Mouse (Mus musculus) right cerebral cortex, postnatal 25 days (tissue): ENCODE measurements around the gene Cfdp1.

Source experiments
- DNase-seq: peaks from one replicate; pipeline ENCODE4 v3.0.0; 2022

The Cfdp1 gene

DNA sequence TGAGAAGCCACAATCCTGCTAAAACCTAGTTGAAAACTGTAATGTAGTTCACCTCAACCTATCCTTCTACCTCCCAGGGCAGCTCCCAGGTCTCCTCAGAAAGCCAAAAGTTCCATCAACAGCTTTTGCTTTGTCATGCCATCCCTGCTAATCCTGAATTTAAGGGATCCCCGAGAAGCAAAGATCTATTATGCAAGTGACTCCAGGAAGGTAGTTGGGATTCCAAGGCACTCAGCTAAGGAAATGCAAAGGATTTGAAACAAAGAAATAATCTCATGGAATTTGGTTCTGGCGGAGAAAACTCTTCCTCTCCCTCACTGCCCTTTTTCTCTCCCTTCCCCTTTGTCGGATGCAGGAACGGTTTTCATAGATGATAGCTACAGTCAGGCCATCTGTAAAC, 64.9 kb downstream of the Cfdp1 start:
- no peak for DNase-seq

DNA sequence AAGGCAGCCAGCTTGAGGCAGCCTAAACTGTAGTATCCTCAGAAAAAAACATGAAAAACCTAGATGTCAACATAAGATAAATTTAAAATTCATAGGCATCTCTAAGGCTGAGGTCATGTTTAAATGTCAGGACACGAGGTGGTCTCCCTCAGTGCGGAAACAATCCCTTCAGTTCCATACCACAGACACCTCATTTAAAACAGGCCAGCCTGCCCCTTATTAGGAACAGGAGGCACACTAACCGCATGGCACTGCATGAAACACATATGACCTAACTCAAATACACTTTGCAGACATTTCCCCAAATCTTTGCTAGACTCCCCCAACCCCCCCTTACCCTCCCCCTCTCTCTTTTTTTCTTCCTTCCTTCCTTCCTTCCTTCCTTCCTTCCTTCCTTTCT, 65.6 kb downstream of the Cfdp1 start:
- DNase-seq: no peak

DNA sequence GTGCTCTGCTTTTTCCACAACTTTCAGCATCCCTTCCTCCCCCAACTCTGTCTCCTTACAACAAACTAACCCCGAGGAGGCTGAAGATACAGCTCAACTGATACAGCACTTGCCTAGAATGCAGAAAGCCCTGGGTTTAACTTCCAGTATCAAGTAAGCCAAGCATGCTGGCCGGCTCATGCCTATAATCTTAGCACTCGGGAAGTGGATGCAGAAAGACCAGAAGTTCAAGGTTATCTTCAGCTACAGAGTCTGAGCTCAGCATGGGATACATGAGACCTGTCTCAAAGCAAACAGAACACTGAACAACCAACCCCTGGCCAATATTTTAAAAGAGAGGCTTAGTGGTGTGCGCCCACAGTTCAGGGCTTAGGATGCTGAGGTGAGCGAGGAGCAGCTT, 66.0 kb downstream of the Cfdp1 start:
- DNase-seq: no peak

DNA sequence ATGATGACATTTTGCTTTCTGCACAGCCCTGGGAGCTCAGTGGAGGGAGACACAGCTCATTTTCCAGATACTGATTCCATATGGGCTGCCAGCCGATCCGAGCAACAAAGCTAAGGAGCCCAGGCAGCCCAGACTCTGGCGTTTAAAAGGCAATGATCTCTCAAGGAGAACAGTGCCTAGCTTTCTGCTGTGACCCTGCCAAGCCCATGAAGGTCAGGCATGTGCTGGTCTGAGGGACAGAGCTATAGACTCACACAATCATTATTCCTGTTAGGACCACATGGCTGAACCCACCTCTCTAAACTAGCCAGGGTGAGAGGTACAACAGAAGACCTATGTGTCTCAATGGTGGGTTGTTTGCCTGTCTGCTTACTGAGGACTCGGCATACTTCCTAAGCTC, 66.4 kb downstream of the Cfdp1 start:
- DNase-seq: no peak

DNA sequence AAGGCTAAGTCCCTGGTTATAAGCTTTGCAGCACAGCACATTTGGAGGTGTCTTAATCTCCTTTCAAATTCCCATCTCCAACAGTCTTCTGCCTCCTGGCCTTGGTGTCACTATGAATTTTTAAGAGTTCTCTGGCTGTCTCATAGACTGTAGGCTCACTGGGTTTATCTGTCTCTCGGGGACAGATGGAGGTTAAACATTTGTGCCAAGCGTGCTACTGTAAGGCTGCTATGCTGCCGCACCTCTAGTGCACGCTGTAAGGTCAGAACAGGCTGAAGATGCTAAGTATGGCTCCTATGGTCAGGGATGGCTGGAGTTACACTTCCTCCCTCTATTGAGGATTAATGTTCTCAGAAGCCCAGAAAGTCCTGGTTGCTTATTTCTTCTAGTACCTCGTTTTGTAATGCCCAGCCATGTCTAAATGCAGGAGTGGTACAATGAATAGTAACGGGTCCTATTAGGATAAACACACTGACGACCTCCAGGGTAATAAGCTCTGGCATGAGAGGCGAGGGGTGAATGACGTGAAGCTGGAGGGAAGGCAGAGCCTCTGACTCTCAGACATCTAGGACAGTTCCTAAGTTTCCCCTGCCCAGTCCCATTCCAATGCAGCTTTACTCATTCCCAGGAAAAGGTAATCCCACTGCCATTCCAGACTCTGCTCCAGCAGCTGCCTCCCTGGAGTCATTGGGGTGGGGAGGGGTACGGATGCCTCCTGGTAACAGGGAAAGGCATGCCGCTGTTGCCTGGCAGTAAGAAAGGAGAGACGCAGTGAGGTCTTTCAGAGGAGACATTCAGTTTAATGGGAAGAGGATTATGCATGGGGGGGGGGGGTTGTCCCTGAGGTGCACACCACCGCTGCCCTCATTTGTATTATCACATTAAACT, 67.1 kb downstream of the Cfdp1 start:
- DNase-seq: no peak

DNA sequence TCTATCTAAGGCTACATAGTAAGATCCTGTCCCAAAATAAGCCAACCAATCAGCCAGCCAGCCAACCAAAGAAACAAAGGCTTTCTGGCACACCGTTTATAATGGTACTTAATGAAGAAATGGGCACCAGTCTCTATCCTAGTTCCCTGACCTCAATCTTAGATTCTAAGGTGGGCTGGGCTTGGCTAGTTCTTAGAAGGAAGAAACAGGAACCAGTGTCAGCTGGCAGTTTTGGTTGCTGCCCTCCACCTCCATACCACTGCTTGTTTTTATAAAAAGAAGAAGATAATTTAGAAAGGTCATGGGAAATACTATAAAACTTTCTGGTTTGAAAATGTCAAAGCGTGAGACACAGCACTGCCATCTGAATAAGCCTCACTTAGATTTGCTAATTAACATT, 68.0 kb downstream of the Cfdp1 start:
- DNase-seq: no peak

DNA sequence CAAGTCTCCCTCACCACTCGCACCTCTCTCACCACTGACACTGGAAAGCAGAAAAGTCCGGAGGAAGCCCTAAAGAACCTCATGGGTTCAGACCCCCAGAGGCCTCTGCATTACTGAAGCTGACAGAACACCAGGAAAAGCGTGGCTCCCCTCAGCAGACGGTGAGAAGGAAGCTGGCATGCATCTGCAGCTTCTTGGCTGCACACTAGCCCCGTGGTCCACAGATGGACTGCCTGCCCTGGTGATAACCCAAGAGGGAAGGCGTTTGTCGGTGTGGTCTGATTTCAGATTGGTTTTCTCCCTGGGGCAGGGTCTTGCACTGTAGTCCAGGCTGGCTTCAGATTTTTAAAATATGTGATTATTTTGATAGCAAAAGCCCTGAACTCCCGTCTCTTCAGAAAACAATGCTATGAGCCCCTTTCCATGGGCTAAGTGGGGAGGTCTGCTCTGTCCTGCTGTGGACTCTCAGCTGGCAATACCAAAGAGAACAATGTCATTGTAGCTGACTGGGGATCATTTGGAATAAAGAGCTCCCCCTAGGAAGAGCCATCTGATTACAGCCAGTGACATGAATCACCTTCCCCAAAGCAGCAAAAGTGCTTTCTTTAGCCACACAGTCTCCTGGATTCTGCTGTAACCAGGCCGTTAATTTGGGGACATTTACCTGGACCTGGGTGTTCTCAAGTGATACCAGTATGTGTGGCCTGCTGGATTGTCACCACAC, 71.3 kb downstream of the Cfdp1 start:
- DNase-seq: no peak

DNA sequence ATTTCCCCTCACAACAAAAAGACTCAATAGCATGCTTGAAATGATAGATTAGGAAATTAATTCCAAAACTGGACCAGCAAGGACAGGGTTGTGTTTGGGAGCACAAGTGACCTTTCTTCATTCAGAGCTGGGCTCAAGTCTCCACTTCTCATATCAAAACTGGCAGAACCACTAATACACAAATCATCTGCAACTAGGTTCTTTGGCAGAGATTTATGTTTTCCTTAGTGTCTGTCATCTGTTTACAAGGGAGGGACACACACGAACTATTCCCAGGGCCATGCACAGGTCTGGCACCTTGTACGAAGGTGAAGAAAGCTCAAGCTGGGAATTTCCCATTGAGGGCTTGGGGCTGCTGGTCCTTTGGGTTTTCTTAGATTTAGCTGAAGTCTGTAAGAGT, 71.9 kb downstream of the Cfdp1 start:
- DNase-seq: no peak

DNA sequence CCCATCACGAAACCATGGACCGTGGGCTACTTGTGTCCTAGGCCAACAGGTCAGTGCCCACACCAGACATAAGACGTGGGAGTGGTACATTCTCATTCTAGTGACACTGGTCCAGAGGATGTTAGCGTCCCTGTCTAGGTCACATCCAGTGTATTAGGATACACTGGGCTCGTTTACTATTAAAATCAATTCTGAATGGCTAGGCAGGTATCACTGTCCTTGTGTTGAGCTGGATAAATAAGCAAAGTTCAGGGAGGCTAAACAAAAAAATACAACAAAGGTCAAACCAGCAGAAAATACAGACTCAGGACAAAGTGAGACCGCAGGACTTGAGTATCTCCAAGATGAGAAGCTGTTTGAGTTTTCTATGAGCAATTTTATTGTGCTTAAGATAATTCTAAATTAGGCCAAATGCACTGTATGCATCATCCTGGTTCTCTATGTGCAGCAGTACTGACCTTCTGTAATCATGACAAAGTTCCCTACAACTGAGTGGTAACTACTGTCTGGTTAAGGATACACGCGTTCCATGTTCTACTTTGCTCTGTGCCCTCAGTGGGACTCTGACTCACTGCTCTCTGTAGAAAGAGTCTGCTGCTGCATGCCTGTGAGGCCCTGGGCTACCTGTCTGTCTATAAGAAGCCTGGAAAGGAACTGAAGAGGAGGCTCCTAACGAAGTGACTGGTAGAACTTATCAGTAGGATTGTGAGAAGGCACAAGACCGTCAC, 73.2 kb downstream of the Cfdp1 start:
- no peak for DNase-seq

DNA sequence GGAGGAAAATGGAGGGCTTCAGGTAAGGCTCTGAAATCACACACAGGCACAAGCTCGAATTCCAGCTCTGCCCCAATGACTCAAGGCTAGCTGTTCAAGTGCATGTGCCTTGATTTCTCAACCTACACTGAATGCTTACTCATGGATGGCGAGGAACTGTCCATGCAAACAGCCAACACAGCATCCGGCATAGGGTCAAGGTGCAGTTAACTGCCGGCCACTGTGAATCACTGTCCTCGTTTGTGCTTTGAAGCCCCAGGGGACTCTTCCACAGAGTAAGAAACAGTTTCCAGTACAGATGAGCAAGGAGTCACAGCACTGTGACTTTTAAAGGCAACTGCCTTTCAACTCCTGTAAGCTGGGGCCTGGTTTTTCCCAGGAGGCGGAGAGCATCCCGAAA, 74.4 kb downstream of the Cfdp1 start:
- DNase-seq: no peak

DNA sequence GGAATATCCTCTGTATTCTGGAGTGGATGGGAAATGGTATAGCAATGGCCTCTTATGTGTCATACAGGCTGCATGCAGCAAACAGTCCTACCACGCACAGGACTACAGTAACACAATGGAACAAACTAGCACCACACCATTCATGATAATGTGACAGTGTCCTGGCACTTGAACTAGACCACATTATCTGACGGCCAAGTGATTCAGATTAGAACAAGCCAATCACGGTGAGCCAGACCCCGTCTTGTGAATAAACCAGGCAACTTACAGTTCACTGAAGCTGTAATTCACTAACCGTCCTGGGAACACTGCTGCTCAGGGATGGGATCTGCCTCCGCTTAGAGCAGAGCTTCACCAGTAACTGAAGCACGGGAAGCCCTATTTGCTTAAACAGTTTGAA, 75.3 kb downstream of the Cfdp1 start:
- no peak for DNase-seq

DNA sequence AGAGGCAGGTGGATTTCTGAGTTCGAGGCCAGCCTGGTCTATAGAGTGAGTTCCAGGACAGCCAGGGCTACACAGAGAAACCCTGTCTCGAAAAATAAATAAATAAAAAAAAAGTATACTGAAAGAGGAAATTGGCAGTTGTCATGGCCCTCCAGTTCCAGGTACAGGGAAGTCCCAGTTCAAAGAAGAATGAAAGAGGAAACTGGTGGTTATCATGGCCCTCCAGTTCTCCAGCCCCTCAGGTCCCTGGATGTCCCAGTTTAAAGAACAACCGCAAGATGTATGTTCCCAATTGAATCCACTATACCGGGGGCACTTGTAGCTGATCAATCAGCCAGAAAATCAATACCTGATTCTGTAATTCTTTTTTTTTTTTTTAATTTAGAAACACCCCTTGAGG, 77.6 kb downstream of the Cfdp1 start:
- DNase-seq: no peak

DNA sequence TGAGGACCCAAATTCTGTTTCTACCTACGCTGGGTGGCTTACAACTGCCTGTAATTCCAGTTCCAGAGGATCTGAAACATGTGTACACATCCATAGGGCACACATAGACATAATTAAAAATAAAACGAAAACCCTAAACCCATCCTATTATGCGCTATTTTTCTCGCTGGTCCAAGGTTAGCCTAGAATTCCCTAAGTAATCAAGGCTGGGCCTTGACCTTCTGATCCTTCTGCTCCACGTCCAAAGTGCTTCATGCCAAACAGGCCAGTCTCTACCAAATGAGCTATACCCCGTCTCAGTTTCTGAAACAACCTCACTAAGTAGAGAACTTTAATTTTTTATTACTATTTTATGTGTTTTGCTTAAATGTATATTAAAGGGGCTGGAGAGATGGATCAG, 78.3 kb downstream of the Cfdp1 start:
- DNase-seq: no peak

DNA sequence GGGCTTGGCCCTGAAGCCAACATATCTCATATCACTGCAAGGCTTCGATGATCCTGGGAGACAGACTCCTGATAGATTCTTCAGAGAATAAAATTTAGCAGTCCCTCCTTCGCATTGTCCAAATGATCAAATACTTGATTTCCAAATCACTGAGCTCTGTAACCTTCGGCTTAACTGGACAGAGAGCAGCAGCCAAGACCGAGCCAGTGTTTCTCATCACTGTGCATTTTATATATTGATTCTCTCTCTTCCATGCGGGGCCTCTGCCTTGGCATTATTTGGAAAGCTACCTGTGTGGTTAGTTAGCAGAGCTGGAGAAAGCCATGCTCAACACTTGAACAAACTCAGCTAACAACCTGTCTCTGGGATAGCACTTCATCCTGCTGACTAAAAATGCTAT, 80.6 kb downstream of the Cfdp1 start:
- no peak for DNase-seq

DNA sequence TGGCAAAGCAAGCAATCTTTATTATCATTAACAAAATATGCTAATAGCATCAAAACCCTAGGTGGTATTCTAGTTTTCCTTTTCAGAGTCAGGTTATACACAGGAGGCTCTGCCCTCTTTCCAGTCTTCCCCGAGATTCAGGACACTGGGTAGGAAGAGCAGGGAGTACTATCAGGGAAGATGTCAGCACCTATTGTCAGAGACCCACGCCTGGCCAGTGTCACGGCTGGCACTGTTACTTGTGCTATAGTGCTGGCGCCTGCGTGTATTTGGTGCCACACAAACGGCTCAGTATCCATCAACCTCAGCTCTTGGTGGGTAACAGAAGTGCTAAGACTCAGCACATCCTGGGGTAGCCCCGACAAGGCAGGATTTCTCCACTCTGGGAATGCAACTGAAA, 81.0 kb downstream of the Cfdp1 start:
- DNase-seq: no peak

DNA sequence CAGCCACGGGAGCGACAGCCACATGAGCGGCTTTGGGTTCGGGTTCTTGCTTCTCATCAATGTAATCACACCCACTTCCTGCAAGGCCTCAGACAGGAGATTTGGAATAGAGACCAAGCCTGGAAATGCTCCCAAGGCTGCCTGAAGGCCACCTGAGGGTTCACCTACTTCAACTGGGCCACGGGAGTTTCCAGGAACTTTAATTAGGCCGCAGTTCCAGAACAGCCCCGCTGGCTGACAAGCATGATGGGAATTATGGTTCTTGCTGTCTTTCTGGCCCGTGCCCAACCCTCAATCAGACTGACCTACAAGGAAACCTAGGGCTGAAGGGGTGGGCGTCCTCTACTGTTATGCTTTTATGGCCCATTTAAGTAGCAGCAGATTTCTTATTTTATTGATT, 82.0 kb downstream of the Cfdp1 start:
- no peak for DNase-seq

DNA sequence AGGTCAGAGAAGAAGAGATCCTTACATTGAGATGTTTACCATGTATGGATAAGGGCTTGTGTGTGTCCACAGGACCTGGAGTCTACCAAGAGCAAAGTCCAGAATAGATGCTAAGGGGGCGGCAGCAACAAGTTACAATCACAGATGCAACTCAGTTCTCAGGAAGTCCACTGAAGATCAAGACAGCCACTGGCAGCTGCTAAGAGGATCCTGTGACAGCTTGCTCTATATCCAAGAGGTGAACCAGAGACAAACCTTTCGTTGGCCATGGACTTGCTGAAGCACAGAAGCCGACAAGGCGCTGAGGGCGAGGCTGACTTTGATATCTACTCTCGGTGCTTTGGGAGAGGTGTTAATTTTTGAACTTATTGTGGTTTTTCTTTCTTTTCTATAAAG, 82.5 kb downstream of the Cfdp1 start:
- no peak for DNase-seq

DNA sequence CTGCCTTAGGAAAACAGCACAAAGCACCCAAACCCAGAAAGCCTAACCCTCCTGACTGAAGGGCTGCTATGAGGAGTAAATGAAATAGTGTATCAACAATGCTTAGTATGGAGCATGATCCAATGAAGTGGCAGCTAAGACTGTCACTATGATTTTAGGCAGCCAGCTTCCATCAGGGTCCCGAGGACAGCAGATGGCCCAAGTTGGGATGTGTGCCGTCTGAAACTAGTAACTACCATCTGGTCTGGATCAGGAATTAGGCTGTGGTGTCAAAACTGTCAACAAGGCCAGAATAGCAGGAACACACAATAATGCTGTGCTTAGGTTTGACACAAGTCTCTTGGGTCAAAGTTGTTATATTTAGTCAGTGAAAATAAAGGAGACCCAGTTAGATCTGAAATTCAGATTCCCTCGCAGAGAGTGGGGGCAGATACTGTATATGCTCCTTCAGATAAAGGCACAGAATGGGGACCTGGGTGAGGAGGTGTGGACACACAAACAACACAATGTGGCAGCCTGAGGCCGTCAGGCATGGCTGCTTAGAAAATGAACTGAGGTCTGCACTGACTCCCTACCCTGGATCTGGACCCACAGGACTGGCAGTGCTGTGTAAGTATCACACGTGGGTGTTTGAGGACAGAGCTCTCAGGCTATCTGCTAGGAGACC, 83.0 kb downstream of the Cfdp1 start:
- no peak for DNase-seq

DNA sequence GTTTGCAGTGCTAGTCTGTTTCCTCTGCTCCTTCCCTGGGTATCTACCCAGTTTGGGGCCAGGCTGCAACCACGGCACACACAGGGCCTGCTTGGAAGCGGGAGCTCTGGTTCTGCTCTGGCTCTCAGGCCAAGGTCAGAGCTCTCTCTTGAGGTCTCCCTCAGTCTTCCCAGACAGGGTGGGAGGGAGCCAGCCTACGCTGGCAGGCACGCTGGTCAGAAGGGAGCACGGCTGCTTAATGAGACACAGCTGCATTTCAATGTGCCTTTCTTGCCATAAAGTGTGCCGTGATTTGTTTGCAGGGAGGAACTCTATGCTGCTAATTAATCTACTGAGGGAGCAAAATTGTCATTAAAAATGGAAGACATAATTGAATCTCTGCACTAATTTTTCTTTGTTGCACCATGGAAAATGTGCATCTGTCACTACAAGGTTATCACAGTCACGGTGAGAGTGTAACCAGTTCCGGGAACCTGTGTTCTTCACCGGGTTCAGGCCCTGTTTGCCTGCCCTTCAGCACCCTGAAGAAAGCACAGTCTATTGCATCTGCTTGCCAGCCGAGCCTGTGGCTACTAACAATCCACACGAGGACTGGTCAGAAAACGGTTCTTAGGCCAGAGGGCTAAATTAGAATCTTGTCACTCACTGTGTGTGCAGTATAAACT, 84.2 kb downstream of the Cfdp1 start:
- DNase-seq: peak; percentile 27

DNA sequence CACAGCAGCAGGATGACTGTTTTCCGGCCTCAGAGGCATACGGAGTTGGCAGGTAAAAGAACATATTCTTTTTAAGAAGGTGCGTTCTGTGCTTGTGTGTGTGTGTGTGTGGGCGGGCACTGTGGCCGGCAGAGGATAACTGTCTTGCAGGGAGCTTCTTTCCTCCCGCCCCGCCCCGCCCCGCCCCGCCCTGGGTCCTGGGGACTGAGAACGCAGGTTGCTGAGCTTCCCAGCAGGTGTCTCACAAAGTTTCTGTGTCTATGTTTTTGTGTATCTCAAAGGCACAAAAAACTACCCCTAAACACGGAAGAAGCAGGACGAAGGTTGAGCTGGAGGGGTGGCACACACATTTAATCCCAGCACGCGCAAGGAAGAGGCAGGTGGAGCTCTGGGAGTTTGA, 84.8 kb downstream of the Cfdp1 start:
- DNase-seq: no peak

DNA sequence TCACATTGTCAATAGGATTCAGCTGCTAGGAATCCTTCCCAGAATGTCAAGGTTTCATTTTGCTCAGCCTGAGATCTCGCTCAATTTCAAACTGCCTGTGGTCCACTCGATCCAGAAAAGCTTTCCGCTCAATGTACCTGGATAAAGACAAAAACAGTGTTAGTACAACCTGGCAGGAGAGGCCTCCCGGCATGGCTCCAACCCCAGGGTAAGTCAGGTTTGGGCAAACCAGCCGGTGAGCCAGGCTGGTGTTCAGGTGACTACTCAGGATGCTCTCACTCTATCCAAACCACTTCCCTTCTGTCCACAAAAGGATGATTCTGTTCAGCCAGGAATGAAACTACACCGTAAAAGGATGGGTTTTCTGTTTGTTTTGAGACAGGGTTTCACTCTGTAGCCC, 85.4 kb downstream of the Cfdp1 start:
- DNase-seq: no peak

DNA sequence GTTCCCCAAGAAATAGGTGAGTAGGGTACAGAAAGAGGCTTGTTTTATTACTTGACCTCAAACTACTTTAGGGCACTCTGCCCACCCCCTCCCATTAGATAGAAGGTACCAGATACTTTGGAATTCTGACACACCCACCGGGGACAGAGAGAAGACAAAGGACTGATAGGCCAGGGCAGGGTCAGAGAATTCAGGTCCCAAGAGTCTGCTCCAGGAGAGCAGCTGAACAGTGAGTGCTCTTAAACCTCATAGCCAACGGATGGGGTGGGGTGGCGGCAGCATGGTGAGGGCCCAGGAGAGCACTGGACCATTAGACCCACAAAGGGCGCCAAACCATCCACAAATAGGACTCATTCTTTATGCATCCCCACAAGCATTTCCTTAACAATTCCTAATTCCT, 88.5 kb downstream of the Cfdp1 start:
- no peak for DNase-seq

DNA sequence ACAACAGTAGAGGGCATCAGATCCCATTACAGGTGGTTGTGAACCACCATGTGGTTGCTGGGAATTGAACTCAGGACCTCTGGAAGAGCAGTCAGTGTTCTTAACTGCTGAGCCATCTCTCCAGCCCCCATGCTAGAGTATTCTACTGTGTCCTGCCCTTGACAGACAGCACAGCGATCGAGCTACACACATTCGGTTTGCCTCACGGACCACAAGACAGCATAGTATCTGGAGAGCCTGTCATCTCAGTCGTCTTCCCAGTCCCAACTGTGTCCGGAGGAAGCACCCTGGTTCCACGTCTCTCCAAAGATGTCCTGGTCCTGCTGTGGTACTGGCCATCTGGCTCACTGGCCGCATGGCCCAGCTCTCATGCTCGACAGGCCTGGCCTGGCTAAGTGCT, 89.0 kb downstream of the Cfdp1 start:
- no peak for DNase-seq
